Mouse (Mus musculus): Measurements from ENCODE around the gene Brix1.

- no peak for TF ChIP-seq CTCF (IDR thresholded peaks at IDR 0.05; ENCODE audit: insufficient read depth, low read depth, low read length)
- no peak for TF ChIP-seq POLR2A (IDR thresholded peaks at IDR 0.05; ENCODE audit: insufficient read depth, low read depth, low read length)
Observed at GRCm38 (mm10) chr15:10426124-10426523, 59.6 kb downstream of the Brix1 start.

Measured in olfactory bulb, adult 2 months (tissue).